Mouse (Mus musculus): ENCODE data around the gene Snapc4. TPM values are rescaled to one million over a fixed set of nuclear protein-coding genes. Genes with fewer than 3 reads are reported as not detected.

Snapc4 gene
- polyA plus RNA-seq, 1 experiment, result 54.3 TPM

- H3K27me3 ChIP-seq (ENCODE audit: control insufficient read depth, insufficient read depth, low read length, poor library complexity, severe bottlenecking), result no peaks in the 10 kb centered on the region
- TF ChIP-seq CTCF (IDR thresholded peaks at IDR 0.05; ENCODE audit: low read depth, low read length), result no peak
- peaks cover 14% of the 10 kb centered on the region for H3K4me1 ChIP-seq (ENCODE audit: control insufficient read depth, insufficient read depth, low read length)
- H3K9ac ChIP-seq (ENCODE audit: low read depth, poor library complexity, severe bottlenecking), result no peak overlapping the region
- no peak overlapping the region; the same call in 1 of the 2 replicates for H3K27ac ChIP-seq (ENCODE audit: insufficient read depth, low read length)
- no peak overlapping the region for H3K4me3 ChIP-seq (ENCODE audit: low read depth, low read length)
- no peaks in the 10 kb centered on the region for H3K9me3 ChIP-seq (replicated peaks; ENCODE audit: control insufficient read depth, insufficient read depth, low read length, poor library complexity, severe bottlenecking)
- H3K36me3 ChIP-seq (ENCODE audit: control insufficient read depth, insufficient read depth, low read length, poor library complexity, severe bottlenecking), result no peaks in the 10 kb centered on the region
These were observed 38.4 kb downstream of the Snapc4 start for GRCm38 (mm10) chr2:26342044-26342443.

DNA sequence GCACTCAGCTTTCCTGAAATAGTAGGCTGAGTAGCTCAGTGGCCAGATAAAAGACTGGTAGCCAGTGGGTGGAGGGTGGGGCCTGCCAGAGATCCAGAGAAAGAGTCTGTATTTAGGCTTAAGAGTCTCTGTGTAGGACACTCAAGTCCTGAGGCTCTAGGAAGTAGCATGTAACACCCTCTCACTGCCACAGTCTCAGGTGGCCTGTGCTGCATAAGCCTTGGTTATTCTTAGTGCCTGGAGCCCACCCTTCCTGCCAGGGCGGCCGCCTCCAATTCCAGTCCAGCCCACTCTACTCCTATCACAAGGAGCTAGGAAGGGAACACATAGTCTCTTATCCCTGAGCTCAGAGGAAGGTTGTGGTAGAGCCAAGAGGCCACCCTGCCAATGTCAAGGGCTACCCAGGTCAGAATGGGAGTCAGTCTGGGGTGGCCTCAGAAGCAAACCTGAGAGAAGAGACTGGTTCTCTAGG, 38.9 kb downstream of the Snapc4 start:
- H3K4me3 ChIP-seq (ENCODE audit: low read depth, low read length), result no peak overlapping the region
- no peak overlapping the region for H3K9ac ChIP-seq (ENCODE audit: low read depth, poor library complexity, severe bottlenecking)
- no peaks in the 10 kb centered on the region for H3K36me3 ChIP-seq (ENCODE audit: control insufficient read depth, insufficient read depth, low read length, poor library complexity, severe bottlenecking)
- no peaks in the 10 kb centered on the region for H3K27me3 ChIP-seq (ENCODE audit: control insufficient read depth, insufficient read depth, low read length, poor library complexity, severe bottlenecking)
- no peak overlapping the region for H3K27ac ChIP-seq (ENCODE audit: insufficient read depth, low read length)
- H3K4me1 ChIP-seq (ENCODE audit: control insufficient read depth, insufficient read depth, low read length), result peaks cover 14% of the 10 kb centered on the region
- no peak for TF ChIP-seq CTCF (IDR thresholded peaks at IDR 0.05; ENCODE audit: low read depth, low read length)
- TF ChIP-seq POLR2A (IDR thresholded peaks at IDR 0.05; ENCODE audit: insufficient read depth, low read length), result no peak
- no peak for TF ChIP-seq EP300 (IDR thresholded peaks at IDR 0.05; ENCODE audit: insufficient read depth, low read depth, low read length)
- no peaks in the 10 kb centered on the region for H3K9me3 ChIP-seq (replicated peaks; ENCODE audit: control insufficient read depth, insufficient read depth, low read length, poor library complexity, severe bottlenecking)

GRCm38 (mm10) chr2:26339204-26339551, 41.3 kb downstream of the Snapc4 start:
- H3K9me3 ChIP-seq (replicated peaks; ENCODE audit: control insufficient read depth, insufficient read depth, low read length, poor library complexity, severe bottlenecking), result no peaks in the 10 kb centered on the region
- H3K27me3 ChIP-seq (ENCODE audit: control insufficient read depth, insufficient read depth, low read length, poor library complexity, severe bottlenecking), result no peaks in the 10 kb centered on the region
- no peak overlapping the region for H3K9ac ChIP-seq (ENCODE audit: low read depth, poor library complexity, severe bottlenecking)
- peaks cover 14% of the 10 kb centered on the region for H3K4me1 ChIP-seq (ENCODE audit: control insufficient read depth, insufficient read depth, low read length)
- H3K36me3 ChIP-seq (ENCODE audit: control insufficient read depth, insufficient read depth, low read length, poor library complexity, severe bottlenecking), result no peaks in the 10 kb centered on the region
- H3K4me3 ChIP-seq (ENCODE audit: low read depth, low read length), result no peak overlapping the region
- no peak overlapping the region for H3K27ac ChIP-seq (ENCODE audit: insufficient read depth, low read length)
- TF ChIP-seq POLR2A (IDR thresholded peaks at IDR 0.05; ENCODE audit: insufficient read depth, low read length) (no peak), CTCF (IDR thresholded peaks at IDR 0.05; ENCODE audit: low read depth, low read length) (no peak), EP300 (IDR thresholded peaks at IDR 0.05; ENCODE audit: insufficient read depth, low read depth, low read length) (no peak)

DNA sequence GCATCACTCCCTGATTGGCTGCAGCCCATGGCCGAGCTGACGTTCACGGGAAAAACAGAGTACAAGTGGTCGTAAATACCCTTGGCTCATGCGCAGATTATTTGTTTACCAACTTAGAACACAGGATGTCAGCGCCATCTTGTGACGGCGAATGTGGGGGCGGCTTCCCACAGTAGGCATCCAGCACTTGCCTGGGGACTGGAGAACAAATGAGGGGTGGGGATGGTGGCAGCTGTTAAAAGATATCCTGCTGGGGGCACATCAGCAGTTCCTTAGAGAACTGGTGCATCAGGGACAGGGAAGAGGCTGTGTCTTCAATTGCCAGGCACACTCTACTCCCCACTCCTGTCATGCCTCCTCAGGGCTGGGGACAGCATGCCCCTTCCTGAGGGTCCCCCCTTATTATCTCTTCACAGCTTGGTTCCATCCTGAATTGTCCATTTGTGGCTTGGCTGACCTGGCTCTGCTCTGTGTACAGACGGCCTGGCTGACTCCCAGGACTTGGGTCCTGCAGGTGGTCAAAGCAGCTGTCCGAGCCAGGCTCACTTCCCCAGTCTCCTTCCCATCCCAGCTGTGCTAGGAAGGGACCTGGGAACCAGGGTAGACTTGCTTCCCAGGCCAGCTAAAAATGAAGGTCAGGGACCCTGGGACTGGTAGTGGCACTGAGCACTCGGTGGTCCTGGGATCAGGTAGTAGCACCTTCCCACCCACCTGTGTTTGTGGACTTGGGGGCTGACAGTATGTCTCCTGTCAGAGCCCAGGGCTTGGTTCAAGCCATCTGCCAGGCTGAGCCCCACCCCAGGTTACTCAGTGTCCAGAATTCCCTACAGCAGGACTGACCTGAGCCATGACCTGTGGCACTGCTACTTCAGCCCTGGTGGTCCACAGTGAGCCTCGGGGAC, 41.9 kb downstream of the Snapc4 start:
- TF ChIP-seq EP300 (IDR thresholded peaks at IDR 0.05; ENCODE audit: insufficient read depth, low read depth, low read length), result no peak
- TF ChIP-seq CTCF (IDR thresholded peaks at IDR 0.05; ENCODE audit: low read depth, low read length), result no peak
- no peak for TF ChIP-seq POLR2A (IDR thresholded peaks at IDR 0.05; ENCODE audit: insufficient read depth, low read length)
- Histone ChIP-seq H3K9me3 (replicated peaks; ENCODE audit: control insufficient read depth, insufficient read depth, low read length, poor library complexity, severe bottlenecking) (no peaks in the 10 kb centered on the region), H3K9ac (ENCODE audit: low read depth, poor library complexity, severe bottlenecking) (no peak overlapping the region), H3K4me3 (ENCODE audit: low read depth, low read length) (no peak overlapping the region), H3K27ac (ENCODE audit: insufficient read depth, low read length) (no peak overlapping the region), H3K4me1 (ENCODE audit: control insufficient read depth, insufficient read depth, low read length) (peaks cover 13% of the 10 kb centered on the region), H3K27me3 (ENCODE audit: control insufficient read depth, insufficient read depth, low read length, poor library complexity, severe bottlenecking) (no peaks in the 10 kb centered on the region), H3K36me3 (ENCODE audit: control insufficient read depth, insufficient read depth, low read length, poor library complexity, severe bottlenecking) (no peaks in the 10 kb centered on the region)

DNA sequence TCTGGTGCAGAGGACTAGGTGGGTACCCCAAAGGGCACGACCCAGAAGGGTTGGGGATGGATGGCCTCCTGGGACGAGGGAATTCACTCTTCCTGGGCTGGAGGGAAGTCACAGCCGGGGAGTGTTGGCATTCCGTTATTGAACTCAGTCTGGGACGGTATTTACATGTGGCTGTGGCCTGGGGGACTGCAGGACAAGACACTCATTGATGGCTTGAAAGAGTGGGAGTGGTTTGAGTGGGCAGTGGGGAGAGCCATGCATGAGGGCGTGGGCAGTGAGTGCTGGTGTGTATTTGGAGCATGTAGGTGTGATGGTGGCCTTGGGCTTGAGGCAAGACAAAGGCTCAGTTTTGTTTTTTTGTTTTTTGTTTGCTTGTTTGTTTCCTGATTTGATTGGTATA, 49.8 kb downstream of the Snapc4 start:
- Histone ChIP-seq H3K27me3 (ENCODE audit: control insufficient read depth, insufficient read depth, low read length, poor library complexity, severe bottlenecking) (no peaks in the 10 kb centered on the region), H3K27ac (ENCODE audit: insufficient read depth, low read length) (no peak overlapping the region), H3K36me3 (ENCODE audit: control insufficient read depth, insufficient read depth, low read length, poor library complexity, severe bottlenecking) (no peaks in the 10 kb centered on the region), H3K9me3 (replicated peaks; ENCODE audit: control insufficient read depth, insufficient read depth, low read length, poor library complexity, severe bottlenecking) (no peaks in the 10 kb centered on the region), H3K9ac (ENCODE audit: low read depth, poor library complexity, severe bottlenecking) (no peak overlapping the region), H3K4me3 (ENCODE audit: low read depth, low read length) (no peak overlapping the region), H3K4me1 (ENCODE audit: control insufficient read depth, insufficient read depth, low read length) (no peaks in the 10 kb centered on the region)
- no peak for TF ChIP-seq EP300 (IDR thresholded peaks at IDR 0.05; ENCODE audit: insufficient read depth, low read depth, low read length)
- no peak for TF ChIP-seq POLR2A (IDR thresholded peaks at IDR 0.05; ENCODE audit: insufficient read depth, low read length)
- TF ChIP-seq CTCF (IDR thresholded peaks at IDR 0.05; ENCODE audit: low read depth, low read length), result no peak

DNA sequence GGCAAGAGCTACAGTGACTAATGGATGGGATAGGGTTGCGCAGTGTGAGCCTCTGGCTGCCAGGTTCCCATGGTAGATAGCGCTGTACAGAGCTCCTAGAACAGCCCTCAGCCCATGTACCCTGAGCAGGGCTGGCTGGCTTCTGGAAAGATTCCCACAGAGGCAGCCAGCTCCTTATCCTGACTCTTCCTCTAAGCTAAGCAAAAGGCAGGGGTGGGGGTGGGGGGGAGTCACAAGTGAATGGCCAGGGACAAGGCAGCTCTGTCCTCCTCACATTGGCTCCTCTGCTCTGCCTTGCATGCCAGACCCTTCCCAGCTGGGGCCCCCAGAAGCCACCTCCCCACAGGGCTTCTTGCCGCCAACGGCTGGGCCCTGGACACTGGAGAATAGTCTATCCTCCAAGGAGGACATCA, 50.4 kb downstream of the Snapc4 start:
- Histone ChIP-seq H3K27ac (ENCODE audit: insufficient read depth, low read length) (no peak overlapping the region), H3K36me3 (ENCODE audit: control insufficient read depth, insufficient read depth, low read length, poor library complexity, severe bottlenecking) (no peaks in the 10 kb centered on the region), H3K9me3 (replicated peaks; ENCODE audit: control insufficient read depth, insufficient read depth, low read length, poor library complexity, severe bottlenecking) (no peaks in the 10 kb centered on the region), H3K4me1 (ENCODE audit: control insufficient read depth, insufficient read depth, low read length) (no peaks in the 10 kb centered on the region), H3K27me3 (ENCODE audit: control insufficient read depth, insufficient read depth, low read length, poor library complexity, severe bottlenecking) (no peaks in the 10 kb centered on the region), H3K9ac (ENCODE audit: low read depth, poor library complexity, severe bottlenecking) (no peak overlapping the region), H3K4me3 (ENCODE audit: low read depth, low read length) (no peak overlapping the region)
- TF ChIP-seq EP300 (IDR thresholded peaks at IDR 0.05; ENCODE audit: insufficient read depth, low read depth, low read length), result no peak
- TF ChIP-seq CTCF (IDR thresholded peaks at IDR 0.05; ENCODE audit: low read depth, low read length), result no peak
- TF ChIP-seq POLR2A (IDR thresholded peaks at IDR 0.05; ENCODE audit: insufficient read depth, low read length), result no peak
